Mouse (Mus musculus): Measurements from ENCODE around the gene Col23a1.

Col23a1 gene

GRCm38 (mm10) chr11:51289564-51290041 is at the start of gene Col23a1:
Col23a1 (plus strand) TSS chr11:51289920.
- in situ Hi-C loops (cut with MboI; ENCODE audit: low sequenced_read_pairs) = no loop called here

- in situ Hi-C loops (cut with MboI; ENCODE audit: low sequenced_read_pairs) = no loop called here
Observed at GRCm38 (mm10) chr11:51242897-51243296, 46.8 kb upstream of the Col23a1 start.

GRCm38 (mm10) chr11:51257006-51257405 is 32.7 kb upstream of the Col23a1 start:
- in situ Hi-C loops (cut with MboI; ENCODE audit: low sequenced_read_pairs) = no loop called here

- in situ Hi-C loops (cut with MboI; ENCODE audit: low sequenced_read_pairs) = no loop called here
Observed at GRCm38 (mm10) chr11:51261680-51262219, 28.0 kb upstream of the Col23a1 start, which contains the start of gene Clk4. Clk4 (plus strand) TSS chr11:51261730.

- in situ Hi-C loops (cut with MboI; ENCODE audit: low sequenced_read_pairs) = no loop called here
Observed at GRCm38 (mm10) chr11:51262342-51263285, 27.1 kb upstream of the Col23a1 start, which contains the start of gene BC049762. BC049762 (minus strand) TSS chr11:51263046.

GRCm38 (mm10) chr11:51263286-51263831 is 26.4 kb upstream of the Col23a1 start:
- in situ Hi-C loops (cut with MboI; ENCODE audit: low sequenced_read_pairs) = no loop called here

- in situ Hi-C loops (cut with MboI; ENCODE audit: low sequenced_read_pairs) = no loop called here
Observed at GRCm38 (mm10) chr11:51264352-51264751, 25.4 kb upstream of the Col23a1 start.

- in situ Hi-C loops (cut with MboI; ENCODE audit: low sequenced_read_pairs) = no loop called here
Observed at GRCm38 (mm10) chr11:51265326-51265725, 24.4 kb upstream of the Col23a1 start.

- in situ Hi-C loops (cut with MboI; ENCODE audit: low sequenced_read_pairs) = no loop called here
Observed at GRCm38 (mm10) chr11:51274418-51274817, 15.3 kb upstream of the Col23a1 start.

- in situ Hi-C loops (cut with MboI; ENCODE audit: low sequenced_read_pairs) = no loop called here
Observed at GRCm38 (mm10) chr11:51290066-51290955, 591 bp downstream of the Col23a1 start.

GRCm38 (mm10) chr11:51293956-51294530 is 4.3 kb downstream of the Col23a1 start:
- in situ Hi-C loops (cut with MboI; ENCODE audit: low sequenced_read_pairs) = no loop called here

GRCm38 (mm10) chr11:51295742-51296141 is 6.0 kb downstream of the Col23a1 start:
- in situ Hi-C loops (cut with MboI; ENCODE audit: low sequenced_read_pairs) = no loop called here

- in situ Hi-C loops (cut with MboI; ENCODE audit: low sequenced_read_pairs) = no loop called here
Observed at GRCm38 (mm10) chr11:51298691-51299090, 9.0 kb downstream of the Col23a1 start.

- in situ Hi-C loops (cut with MboI; ENCODE audit: low sequenced_read_pairs) = loop anchor here (10.0 kb wide), 1 partner anchor 222 kb away; no protein-coding TSS in a partner anchor
Observed at GRCm38 (mm10) chr11:51302396-51302795, 12.7 kb downstream of the Col23a1 start.

- in situ Hi-C loops (cut with MboI; ENCODE audit: low sequenced_read_pairs) = loop anchor here (10.0 kb wide), 1 partner anchor 221 kb away; no protein-coding TSS in a partner anchor
Observed at GRCm38 (mm10) chr11:51303981-51304553, 14.3 kb downstream of the Col23a1 start.

GRCm38 (mm10) chr11:51308306-51308705 is 18.6 kb downstream of the Col23a1 start:
- in situ Hi-C loops (cut with MboI; ENCODE audit: low sequenced_read_pairs) = loop anchor here (10.0 kb wide), 1 partner anchor 216 kb away; no protein-coding TSS in a partner anchor

- in situ Hi-C loops (cut with MboI; ENCODE audit: low sequenced_read_pairs) = no loop called here
Observed at GRCm38 (mm10) chr11:51311846-51312245, 22.1 kb downstream of the Col23a1 start.

GRCm38 (mm10) chr11:51315991-51316810 is 26.5 kb downstream of the Col23a1 start:
- in situ Hi-C loops (cut with MboI; ENCODE audit: low sequenced_read_pairs) = no loop called here

GRCm38 (mm10) chr11:51320609-51321008 is 30.9 kb downstream of the Col23a1 start:
- in situ Hi-C loops (cut with MboI; ENCODE audit: low sequenced_read_pairs) = no loop called here
